Mouse (Mus musculus) lung, postnatal 0 days (tissue): Measurements from ENCODE around the gene Glyctk.

ENCODE experiments used
- CTCF ChIP-seq: IDR thresholded peaks from 2 replicates; pipeline ENCODE4 v1.5.1; 2016; ENCODE audit warnings: antibody characterized with exemption, mild to moderate bottlenecking
- EP300 ChIP-seq: IDR thresholded peaks from 2 replicates; pipeline ENCODE4 v1.6.1; 2016; ENCODE audit warnings: antibody characterized with exemption, mild to moderate bottlenecking, control low read depth

- TF ChIP-seq CTCF = no peak
- no peak for TF ChIP-seq EP300
Measured at GRCm38 (mm10) chr9:106198962-106199458, 41.1 kb upstream of the Glyctk start.
